Mouse (Mus musculus) small intestine, adult 2 months (tissue): Measurements from ENCODE around the gene Atl2.

Experiments
- CTCF ChIP-seq: fragments of 200-500 bp; IDR thresholded peaks from 2 replicates; pipeline ENCODE4 v1.5.1; 2012; ENCODE audit warnings: low read depth, mild to moderate bottlenecking, control low read depth, inconsistent platforms, low read length, moderate library complexity, mixed read lengths; ENCODE audit not compliant: insufficient replicate concordance, insufficient read length; ENCODE audit errors: extremely low read depth
- POLR2A ChIP-seq: fragments of 200-500 bp; IDR thresholded peaks from 2 replicates; pipeline ENCODE4 v1.6.1; 2012; ENCODE audit warnings: low read depth, mild to moderate bottlenecking, control low read depth, inconsistent platforms, low read length, moderate library complexity

- no peak for TF ChIP-seq CTCF
- no peak for TF ChIP-seq POLR2A
These were observed 71.5 kb downstream of the Atl2 start for GRCm38 (mm10) chr17:79824406-79824805.
